Mouse (Mus musculus): Measurements from ENCODE around the gene Prcc.
"Not testable (repeated sequence)": the region's sequence is repeated elsewhere in the genome, so short reads cannot be mapped to it uniquely, and the experiment has no call there.

- not testable (repeated sequence) for TF ChIP-seq CTCF (IDR thresholded peaks at IDR 0.05; ENCODE audit: low read depth, low read length); POLR2A (IDR thresholded peaks at IDR 0.05; ENCODE audit: borderline replicate concordance, low read depth, low read length)
These were observed 2.0 kb upstream of the Prcc start for GRCm38 (mm10) chr3:87887400-87887799.
